Mouse (Mus musculus) small intestine, adult 2 months (tissue): Measurements from ENCODE around the gene Artn. TPM values are rescaled to one million over a fixed set of nuclear protein-coding genes. Genes with fewer than 3 reads are reported as not detected.

Experiments used
- H3K27ac ChIP-seq: fragments of 200-500 bp; 2 replicates; pipeline ENCODE4 v1.5.1; 2012; ENCODE audit warnings: low read depth, low read length, control low read depth, inconsistent platforms; ENCODE audit not compliant: insufficient read depth
- H3K27me3 ChIP-seq: fragments of 200-500 bp; 2 replicates; pipeline ENCODE4 v1.6.1; 2012; ENCODE audit warnings: mild to moderate bottlenecking, moderate library complexity, low read length, inconsistent platforms; ENCODE audit not compliant: control insufficient read depth, insufficient read depth
- H3K36me3 ChIP-seq: fragments of 200-500 bp; 2 replicates; pipeline ENCODE4 v1.6.1; 2012; ENCODE audit warnings: mild to moderate bottlenecking, low read length, control low read depth, inconsistent platforms; ENCODE audit not compliant: control insufficient read depth, insufficient read depth
- H3K4me1 ChIP-seq: fragments of 200-500 bp; 2 replicates; pipeline ENCODE4 v1.6.1; 2012; ENCODE audit warnings: low read length, inconsistent platforms, mixed read lengths; ENCODE audit not compliant: control insufficient read depth, insufficient read depth, insufficient read length
- H3K4me3 ChIP-seq: fragments of 200-500 bp; 2 replicates; pipeline ENCODE4 v1.5.1; 2012; ENCODE audit warnings: low read depth, mild to moderate bottlenecking, control low read depth, inconsistent platforms, low read length, moderate library complexity
- CTCF ChIP-seq: fragments of 200-500 bp; IDR thresholded peaks from 2 replicates; pipeline ENCODE4 v1.5.1; 2012; ENCODE audit warnings: low read depth, mild to moderate bottlenecking, control low read depth, inconsistent platforms, low read length, moderate library complexity, mixed read lengths; ENCODE audit not compliant: insufficient replicate concordance, insufficient read length; ENCODE audit errors: extremely low read depth
- POLR2A ChIP-seq: fragments of 200-500 bp; IDR thresholded peaks from 2 replicates; pipeline ENCODE4 v1.6.1; 2012; ENCODE audit warnings: low read depth, mild to moderate bottlenecking, control low read depth, inconsistent platforms, low read length, moderate library complexity
- WGBS: fragments of 180-500 bp; shearing (Covaris S2); methylation state at CpG from one replicate; pipeline ENCODE4 v1.1.7; 2018; 5-methylcytosine and 5-hydroxymethylcytosine counted together
- polyA plus RNA-seq: library from polyadenylated mRNA; depleted of rRNA; stranded (reverse); fragments of >200 nt; gene quantifications from 2 replicates; pipeline ENCODE4 v1.2.3, GENCODE M21; 2012

Artn gene
- polyA plus RNA-seq, 1 experiment: 3.1 TPM

- WGBS: 66% methylated on average over 5 of the region's 5 CpGs
- Histone ChIP-seq H3K36me3 (no peaks in the 10 kb centered on the region), H3K4me1 (peaks cover 12% of the 10 kb centered on the region), H3K4me3 (no peak overlapping the region), H3K27ac (no peak overlapping the region), H3K27me3 (no peaks in the 10 kb centered on the region)
- TF ChIP-seq POLR2A (no peak), CTCF (no peak)
Observed at GRCm38 (mm10) chr4:117918762-117919161, 10.8 kb downstream of the Artn start.

GRCm38 (mm10) chr4:117918261-117918660, 11.3 kb downstream of the Artn start:
- no peak overlapping the region for H3K4me3 ChIP-seq
- TF ChIP-seq CTCF (no peak), POLR2A (no peak)
- no peaks in the 10 kb centered on the region for H3K27me3 ChIP-seq
- peaks cover 13% of the 10 kb centered on the region for H3K4me1 ChIP-seq
- no peak overlapping the region for H3K27ac ChIP-seq
- no peaks in the 10 kb centered on the region for H3K36me3 ChIP-seq
- WGBS: 19% methylated on average over 3 of the region's 3 CpGs

GRCm38 (mm10) chr4:117917847-117918246, 11.7 kb downstream of the Artn start:
- Histone ChIP-seq H3K4me1 (peaks cover 17% of the 10 kb centered on the region), H3K4me3 (no peak overlapping the region), H3K27ac (no peak overlapping the region), H3K27me3 (no peaks in the 10 kb centered on the region), H3K36me3 (no peaks in the 10 kb centered on the region)
- TF ChIP-seq POLR2A (no peak), CTCF (no peak)
- 68% methylated on average over 4 of the region's 4 CpGs for WGBS

- H3K4me1 ChIP-seq: peaks cover 18% of the 10 kb centered on the region
- WGBS: 82% methylated on average over 4 of the region's 4 CpGs
- no peak overlapping the region for H3K4me3 ChIP-seq
- no peak overlapping the region for H3K27ac ChIP-seq
- TF ChIP-seq POLR2A (no peak), CTCF (no peak)
- no peaks in the 10 kb centered on the region for H3K27me3 ChIP-seq
- no peaks in the 10 kb centered on the region for H3K36me3 ChIP-seq
Observed at GRCm38 (mm10) chr4:117917402-117917801, 12.2 kb downstream of the Artn start.

DNA sequence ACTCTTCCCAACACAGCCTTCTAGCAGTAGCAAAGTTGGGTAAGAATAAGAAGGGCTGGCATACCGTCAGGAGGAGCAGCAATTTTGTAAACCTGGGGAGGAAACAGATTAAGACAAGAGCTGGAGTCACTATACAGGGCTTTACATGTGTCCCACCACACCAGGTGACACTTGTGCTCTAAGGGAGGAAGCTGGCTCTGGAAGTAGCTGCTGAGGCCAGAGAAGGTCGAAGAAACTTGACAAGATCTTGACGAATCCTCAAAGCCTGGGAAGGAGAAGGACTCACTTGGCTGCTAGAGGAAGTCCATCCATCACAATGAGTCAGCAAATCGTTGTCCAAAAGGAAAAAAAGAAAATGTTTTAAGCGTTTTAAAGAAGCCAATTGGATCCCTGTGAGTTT, 13.2 kb downstream of the Artn start:
- Histone ChIP-seq H3K27ac (no peak overlapping the region), H3K36me3 (peaks cover 3% of the 10 kb centered on the region; the same call in 1 of the 2 replicates), H3K4me1 (peaks cover 18% of the 10 kb centered on the region), H3K27me3 (no peaks in the 10 kb centered on the region), H3K4me3 (no peak overlapping the region)
- TF ChIP-seq POLR2A: no peak
- TF ChIP-seq CTCF: no peak
- 63% methylated on average over 5 of the region's 5 CpGs for WGBS

DNA sequence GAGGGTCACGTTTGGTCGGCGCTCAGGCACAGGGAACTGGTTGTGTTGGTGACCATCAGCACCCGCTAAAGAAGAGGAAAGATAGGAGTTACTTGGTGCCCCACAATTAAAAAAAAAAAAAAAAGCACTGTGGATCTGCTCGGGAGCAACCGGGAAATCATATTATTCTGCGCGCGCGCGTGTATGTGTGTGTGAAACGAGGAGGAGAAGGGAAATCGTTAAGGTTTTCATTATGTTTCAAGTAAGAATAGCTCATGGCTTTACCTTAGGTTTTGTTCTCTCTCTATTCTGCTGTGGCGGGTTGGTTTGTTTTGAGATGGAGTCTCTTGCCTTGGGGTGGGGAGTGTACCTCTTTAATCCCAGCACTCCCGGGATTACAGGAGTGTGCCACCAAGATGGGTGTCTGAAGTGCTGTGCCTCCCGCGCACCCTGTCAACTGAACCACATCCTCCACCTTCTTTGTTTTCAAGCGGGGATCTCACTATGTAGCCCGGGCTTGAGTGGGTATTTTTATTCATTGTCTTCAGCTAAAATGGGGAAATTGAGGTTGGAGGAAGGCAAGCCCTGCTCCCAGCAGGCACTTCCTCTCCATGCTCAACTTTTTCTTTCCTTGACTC, 14.0 kb downstream of the Artn start:
- no peak for TF ChIP-seq CTCF
- TF ChIP-seq POLR2A: no peak
- Histone ChIP-seq H3K4me3 (peak overlapping the region; percentile 90), H3K27me3 (no peaks in the 10 kb centered on the region), H3K36me3 (peaks cover 3% of the 10 kb centered on the region; the same call in 1 of the 2 replicates), H3K27ac (no peak overlapping the region), H3K4me1 (peaks cover 18% of the 10 kb centered on the region)
- under 1% methylated on average over 19 of the region's 19 CpGs for WGBS

DNA sequence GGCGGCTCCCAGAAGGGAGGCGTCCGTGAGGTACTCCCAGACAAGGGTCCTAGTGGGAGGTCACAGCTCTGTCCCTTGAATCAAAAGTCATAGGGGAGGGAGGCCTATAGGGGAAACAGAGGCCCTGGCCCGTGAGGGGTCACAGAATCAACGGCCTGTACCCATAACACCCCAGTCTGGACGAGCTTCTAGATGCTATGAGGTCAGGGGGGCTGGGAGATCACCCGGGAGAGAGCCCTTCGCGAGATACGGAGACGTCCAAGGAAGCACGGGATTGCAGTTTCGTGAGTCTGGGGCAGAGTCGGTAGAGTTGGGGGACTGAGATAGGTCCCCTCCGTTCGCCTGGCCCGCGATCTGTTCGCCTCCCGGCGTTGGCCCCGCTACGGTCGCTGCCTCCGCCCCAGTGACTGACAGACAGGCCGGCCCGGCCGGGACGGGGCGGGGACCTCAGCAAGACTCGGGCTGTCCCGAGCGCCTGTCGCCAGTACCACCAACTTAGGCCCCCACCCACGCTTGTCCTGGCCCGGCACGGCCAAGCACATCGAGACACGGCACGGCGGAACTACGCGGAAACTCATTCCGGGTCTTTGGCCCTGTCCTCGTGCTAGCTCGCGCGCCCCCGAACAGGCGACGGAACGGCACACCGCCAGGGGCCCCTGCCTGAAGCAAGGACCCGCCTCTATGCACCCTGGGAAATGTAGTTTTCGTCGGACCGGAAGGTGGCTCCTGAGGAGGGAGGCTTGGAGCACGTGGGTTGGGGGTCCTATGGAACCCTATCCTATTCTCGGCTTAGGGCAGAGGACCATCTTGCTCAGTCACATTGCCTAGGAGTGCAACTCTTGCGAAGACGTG, 14.7 kb downstream of the Artn start, which contains the start of gene Ipo13:
TSS of gene Ipo13 (minus strand) at position 409 of the 852 bp plus-strand sequence.
- WGBS: under 1% methylated on average over 61 of the region's 61 CpGs
- no peaks in the 10 kb centered on the region for H3K27me3 ChIP-seq
- peaks cover 18% of the 10 kb centered on the region for H3K4me1 ChIP-seq
- H3K4me3 ChIP-seq: peak within 1 kb of the TSS; percentile 90
- peak; percentile 37; the same call in 1 of the 2 replicates for TF ChIP-seq POLR2A
- 0 out of 2 replicates have a peak, but pooled peaks have one; percentile 16 for TF ChIP-seq CTCF
- H3K27ac ChIP-seq: peak within 1 kb of the TSS; percentile 73
- H3K36me3 ChIP-seq: peaks cover 3% of the 10 kb centered on the region; the same call in 1 of the 2 replicates
